Mouse (Mus musculus): ENCODE measurements at regions not wholly inside any gene's neighbourhood (a gene's known extent, or its start where the extent isn't known, plus 50 kb on each side); places are given as distances from the start of the nearest gene placed in this dataset.

- no peak overlapping the region for H3K27ac ChIP-seq (replicated peaks; ENCODE audit: insufficient read depth, low read depth, low read length)
- TF ChIP-seq POLR2A (IDR thresholded peaks at IDR 0.05; ENCODE audit: extremely low read depth, insufficient read depth, low read length) (no peak), CTCF (IDR thresholded peaks at IDR 0.05; ENCODE audit: low read depth, low read length) (no peak)
- DNase-seq (ENCODE audit: extremely low read depth, low read depth, low spot score), result no peak
- WGBS, result 73% methylated on average over 1 of the region's 1 CpGs
- no peaks in the 10 kb centered on the region for H3K36me3 ChIP-seq (ENCODE audit: control insufficient read depth, insufficient read depth, low read length)
- H3K4me3 ChIP-seq (ENCODE audit: insufficient read depth, low read depth, low read length), result no peak overlapping the region
- H3K27me3 ChIP-seq (ENCODE audit: control insufficient read depth, insufficient read depth, low read length), result no peaks in the 10 kb centered on the region
- H3K79me2 ChIP-seq (ENCODE audit: control insufficient read depth, insufficient read depth, low read length), result no peaks in the 10 kb centered on the region
- H3K9ac ChIP-seq (ENCODE audit: low read depth, low read length), result no peak overlapping the region
- H3K4me1 ChIP-seq (ENCODE audit: control insufficient read depth, insufficient read depth, low read length), result peaks cover 8% of the 10 kb centered on the region
Observed at GRCm38 (mm10) chr6:140263920-140264319, 159.9 kb upstream of the Plekha5 start.

- 87% methylated on average over 1 of the region's 1 CpGs for WGBS
- no peaks in the 10 kb centered on the region for H3K36me3 ChIP-seq (ENCODE audit: control insufficient read depth, insufficient read depth, low read length)
- DNase-seq (ENCODE audit: extremely low read depth, low read depth, low spot score), result no peak
- no peaks in the 10 kb centered on the region for H3K27me3 ChIP-seq (ENCODE audit: control insufficient read depth, insufficient read depth, low read length)
- H3K4me3 ChIP-seq (ENCODE audit: insufficient read depth, low read depth, low read length), result no peak overlapping the region
- H3K4me1 ChIP-seq (ENCODE audit: control insufficient read depth, insufficient read depth, low read length), result peaks cover 8% of the 10 kb centered on the region
- no peak overlapping the region for H3K9ac ChIP-seq (ENCODE audit: low read depth, low read length)
- H3K79me2 ChIP-seq (ENCODE audit: control insufficient read depth, insufficient read depth, low read length), result no peaks in the 10 kb centered on the region
- no peak for TF ChIP-seq POLR2A (IDR thresholded peaks at IDR 0.05; ENCODE audit: extremely low read depth, insufficient read depth, low read length)
- H3K27ac ChIP-seq (replicated peaks; ENCODE audit: insufficient read depth, low read depth, low read length), result no peak overlapping the region
Observed at GRCm38 (mm10) chr6:140261813-140262212, 162.0 kb upstream of the Plekha5 start.

GRCm38 (mm10) chr6:140258761-140259160 is 165.1 kb upstream of the Plekha5 start:
- Histone ChIP-seq H3K27me3 (ENCODE audit: control insufficient read depth, insufficient read depth, low read length) (no peaks in the 10 kb centered on the region), H3K36me3 (ENCODE audit: control insufficient read depth, insufficient read depth, low read length) (no peaks in the 10 kb centered on the region), H3K79me2 (ENCODE audit: control insufficient read depth, insufficient read depth, low read length) (no peaks in the 10 kb centered on the region), H3K9ac (ENCODE audit: low read depth, low read length) (no peak overlapping the region), H3K4me1 (ENCODE audit: control insufficient read depth, insufficient read depth, low read length) (no peaks in the 10 kb centered on the region), H3K27ac (replicated peaks; ENCODE audit: insufficient read depth, low read depth, low read length) (no peak overlapping the region), H3K4me3 (ENCODE audit: insufficient read depth, low read depth, low read length) (no peak overlapping the region)
- TF ChIP-seq CTCF (IDR thresholded peaks at IDR 0.05; ENCODE audit: low read depth, low read length) (no peak), POLR2A (IDR thresholded peaks at IDR 0.05; ENCODE audit: extremely low read depth, insufficient read depth, low read length) (no peak)
- WGBS, result 86% methylated on average over 3 of the region's 3 CpGs
- DNase-seq (ENCODE audit: extremely low read depth, low read depth, low spot score), result no peak

- H3K4me3 ChIP-seq (ENCODE audit: insufficient read depth, low read depth, low read length), result no peak overlapping the region
- no peak for DNase-seq (ENCODE audit: extremely low read depth, low read depth, low spot score)
- TF ChIP-seq CTCF (IDR thresholded peaks at IDR 0.05; ENCODE audit: low read depth, low read length) (no peak), POLR2A (IDR thresholded peaks at IDR 0.05; ENCODE audit: extremely low read depth, insufficient read depth, low read length) (no peak)
- no peaks in the 10 kb centered on the region for H3K27me3 ChIP-seq (ENCODE audit: control insufficient read depth, insufficient read depth, low read length)
- no peaks in the 10 kb centered on the region for H3K79me2 ChIP-seq (ENCODE audit: control insufficient read depth, insufficient read depth, low read length)
- no peaks in the 10 kb centered on the region for H3K4me1 ChIP-seq (ENCODE audit: control insufficient read depth, insufficient read depth, low read length)
- no peaks in the 10 kb centered on the region for H3K36me3 ChIP-seq (ENCODE audit: control insufficient read depth, insufficient read depth, low read length)
- H3K27ac ChIP-seq (replicated peaks; ENCODE audit: insufficient read depth, low read depth, low read length), result no peak overlapping the region
- 97% methylated on average over 5 of the region's 5 CpGs for WGBS
- no peak overlapping the region for H3K9ac ChIP-seq (ENCODE audit: low read depth, low read length)
Observed at GRCm38 (mm10) chr6:140258101-140258500, 165.8 kb upstream of the Plekha5 start.

- Histone ChIP-seq H3K27me3 (ENCODE audit: control insufficient read depth, insufficient read depth, low read length) (no peaks in the 10 kb centered on the region), H3K4me3 (ENCODE audit: insufficient read depth, low read depth, low read length) (no peak overlapping the region), H3K9ac (ENCODE audit: low read depth, low read length) (no peak overlapping the region), H3K27ac (replicated peaks; ENCODE audit: insufficient read depth, low read depth, low read length) (no peak overlapping the region), H3K4me1 (ENCODE audit: control insufficient read depth, insufficient read depth, low read length) (no peaks in the 10 kb centered on the region), H3K79me2 (ENCODE audit: control insufficient read depth, insufficient read depth, low read length) (no peaks in the 10 kb centered on the region), H3K36me3 (ENCODE audit: control insufficient read depth, insufficient read depth, low read length) (no peaks in the 10 kb centered on the region)
- DNase-seq (ENCODE audit: extremely low read depth, low read depth, low spot score), result no peak
- 92% methylated on average over 4 of the region's 4 CpGs for WGBS
- TF ChIP-seq POLR2A (IDR thresholded peaks at IDR 0.05; ENCODE audit: extremely low read depth, insufficient read depth, low read length) (no peak), CTCF (IDR thresholded peaks at IDR 0.05; ENCODE audit: low read depth, low read length) (no peak)
Observed at GRCm38 (mm10) chr6:140251527-140251926, 172.3 kb upstream of the Plekha5 start.

- Histone ChIP-seq H3K27me3 (ENCODE audit: control insufficient read depth, insufficient read depth, low read length) (no peaks in the 10 kb centered on the region), H3K79me2 (ENCODE audit: control insufficient read depth, insufficient read depth, low read length) (no peaks in the 10 kb centered on the region), H3K4me3 (ENCODE audit: insufficient read depth, low read depth, low read length) (no peak overlapping the region), H3K9ac (ENCODE audit: low read depth, low read length) (no peak overlapping the region), H3K36me3 (ENCODE audit: control insufficient read depth, insufficient read depth, low read length) (no peaks in the 10 kb centered on the region), H3K4me1 (ENCODE audit: control insufficient read depth, insufficient read depth, low read length) (peaks cover 3% of the 10 kb centered on the region; the same call in 1 of the 2 replicates), H3K27ac (replicated peaks; ENCODE audit: insufficient read depth, low read depth, low read length) (no peak overlapping the region)
- DNase-seq (ENCODE audit: extremely low read depth, low read depth, low spot score), result no peak
- TF ChIP-seq CTCF (IDR thresholded peaks at IDR 0.05; ENCODE audit: low read depth, low read length), result no peak
- TF ChIP-seq POLR2A (IDR thresholded peaks at IDR 0.05; ENCODE audit: extremely low read depth, insufficient read depth, low read length), result no peak
- WGBS, result 75% methylated on average over 8 of the region's 8 CpGs
Observed at GRCm38 (mm10) chr6:140243411-140244151, 180.3 kb upstream of the Plekha5 start.
